Mouse (Mus musculus) C2C12 (cell line): ENCODE measurements around the gene Mepce.

ENCODE experiments used
- CEBPB ChIP-seq: IDR thresholded peaks from one replicate; pipeline ENCODE4 v1.6.1; 2011; ENCODE audit warnings: low read depth, mild to moderate bottlenecking, control low read depth, moderate library complexity
- CTCF ChIP-seq: IDR thresholded peaks from one replicate; pipeline ENCODE4 v1.5.1; 2011; ENCODE audit not compliant: control insufficient read depth, insufficient read depth, insufficient read length
- MAX ChIP-seq: IDR thresholded peaks from one replicate; pipeline ENCODE4 v1.6.1; 2011; ENCODE audit warnings: mild to moderate bottlenecking, control low read depth
- MYOD1 ChIP-seq: IDR thresholded peaks from one replicate; pipeline ENCODE4 v1.6.1; 2011; ENCODE audit warnings: low read depth; ENCODE audit not compliant: control insufficient read depth, insufficient read length
- MYOG ChIP-seq: IDR thresholded peaks from one replicate; pipeline ENCODE4 v1.6.1; 2011; ENCODE audit not compliant: control insufficient read depth, insufficient read length; ENCODE audit errors: extremely low read depth
- USF1 ChIP-seq: IDR thresholded peaks from one replicate; pipeline ENCODE4 v1.6.1; 2011; ENCODE audit warnings: low read depth, mild to moderate bottlenecking, control low read depth, moderate library complexity

DNA sequence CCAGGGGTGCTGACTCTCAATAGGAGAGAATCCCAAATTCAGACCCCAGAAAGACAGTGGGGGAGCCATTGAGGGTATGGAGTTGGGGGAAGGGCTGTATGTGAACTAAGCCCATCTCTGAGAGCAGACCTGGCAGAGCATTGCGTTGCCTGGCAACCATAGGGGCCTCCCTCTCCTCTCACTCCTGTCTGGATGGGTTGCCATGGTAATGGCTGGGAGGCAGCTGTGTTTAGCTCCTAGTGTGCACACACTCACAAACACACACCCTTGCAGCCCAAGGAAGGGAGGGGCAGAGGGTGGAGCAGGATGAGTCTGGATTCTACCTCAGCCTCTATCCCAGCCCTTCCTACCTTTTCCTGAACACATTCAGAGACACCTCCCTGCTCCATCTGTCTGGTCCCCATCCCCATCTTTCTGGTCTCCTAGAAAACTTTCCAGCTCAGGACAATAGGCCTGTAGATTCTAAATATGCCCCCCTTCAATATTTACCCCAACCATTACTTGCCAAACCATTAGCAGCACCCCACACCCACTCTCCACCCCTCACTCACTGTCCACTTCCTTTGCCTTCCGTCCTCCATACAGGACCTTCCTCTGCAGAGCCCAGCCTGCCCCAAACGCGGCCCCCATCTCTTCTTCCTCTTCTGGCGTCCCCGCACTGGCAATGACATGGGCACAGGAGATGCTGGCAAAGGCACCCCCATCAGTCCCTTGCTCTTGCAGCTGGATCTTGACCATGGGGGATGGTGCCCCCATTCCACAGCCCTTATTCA is 53.0 kb downstream of the Mepce start:
- TF ChIP-seq USF1 (no peak), CTCF (no peak), MYOD1 (no peak), CEBPB (no peak), MAX (no peak), MYOG (no peak)
